Mouse (Mus musculus): ENCODE measurements around the gene E2f8.

The E2f8 gene

DNA sequence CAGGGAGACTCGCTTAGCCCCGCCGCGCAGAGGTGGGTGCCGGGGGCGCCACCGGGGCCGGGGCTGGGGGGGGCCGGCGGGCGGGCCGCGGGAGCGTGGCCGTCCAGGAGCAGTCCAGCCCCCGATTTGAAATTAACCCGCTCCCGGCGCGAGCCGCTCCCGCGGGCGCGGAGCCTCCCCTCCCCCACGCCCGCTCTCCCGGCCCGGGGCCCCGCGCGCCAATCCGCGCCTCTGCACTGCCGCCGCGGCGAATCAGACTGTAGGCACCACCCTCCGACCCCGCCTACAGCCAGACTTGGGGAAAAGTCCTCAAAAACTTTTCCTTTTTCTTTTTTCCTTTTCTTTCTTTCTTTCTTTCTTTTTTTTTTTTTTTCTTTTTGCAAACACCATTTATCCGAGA is at the start of gene E2f8:
Gene E2f8, minus strand, starts transcription at position 111 of the 400 bp plus-strand sequence.
- peak; percentile 26 for DNase-seq (ENCODE audit: low read depth, low spot score)

DNA sequence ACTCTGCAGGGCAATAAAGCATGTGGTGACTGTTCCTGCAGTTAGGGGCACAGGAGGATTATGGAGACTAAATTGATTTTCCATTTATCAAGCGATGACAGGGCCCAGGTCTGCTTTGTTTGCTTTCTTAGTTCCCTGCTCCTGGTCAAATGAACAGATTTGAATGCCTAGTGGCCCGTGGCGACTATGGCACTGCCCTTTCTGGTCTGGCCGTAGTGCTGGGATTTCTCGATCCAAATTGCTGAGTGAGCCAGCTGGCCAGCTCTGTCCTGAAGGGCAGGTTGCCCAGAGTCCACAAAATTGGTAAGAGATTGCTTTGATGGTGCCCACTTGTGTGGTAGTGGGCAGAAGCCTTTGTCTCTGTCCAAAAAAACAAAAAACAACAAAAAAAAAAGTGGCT is 49.0 kb upstream of the E2f8 start:
- peak; percentile 96 for DNase-seq (ENCODE audit: low read depth, low spot score)

DNA sequence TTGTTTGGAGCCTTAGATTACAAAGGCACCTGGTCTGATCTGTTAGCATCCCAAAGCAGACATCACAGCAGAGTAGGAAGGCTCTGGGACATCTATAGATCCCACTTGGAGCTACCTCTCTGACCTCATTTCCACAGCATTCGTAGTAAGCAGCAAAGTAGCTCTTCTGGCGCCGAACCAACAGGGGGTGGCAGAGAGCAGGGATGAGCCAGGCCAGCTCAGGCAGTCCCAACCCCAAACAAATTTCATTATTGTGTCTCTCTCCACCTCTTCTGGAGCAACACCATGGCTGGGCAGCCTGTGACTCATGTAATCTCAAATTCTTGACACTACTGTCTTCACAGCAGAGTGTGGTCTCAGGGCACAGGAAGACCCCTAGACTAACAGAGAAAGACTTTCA is 47.0 kb upstream of the E2f8 start:
- peak; percentile 85 for DNase-seq (ENCODE audit: low read depth, low spot score)

DNA sequence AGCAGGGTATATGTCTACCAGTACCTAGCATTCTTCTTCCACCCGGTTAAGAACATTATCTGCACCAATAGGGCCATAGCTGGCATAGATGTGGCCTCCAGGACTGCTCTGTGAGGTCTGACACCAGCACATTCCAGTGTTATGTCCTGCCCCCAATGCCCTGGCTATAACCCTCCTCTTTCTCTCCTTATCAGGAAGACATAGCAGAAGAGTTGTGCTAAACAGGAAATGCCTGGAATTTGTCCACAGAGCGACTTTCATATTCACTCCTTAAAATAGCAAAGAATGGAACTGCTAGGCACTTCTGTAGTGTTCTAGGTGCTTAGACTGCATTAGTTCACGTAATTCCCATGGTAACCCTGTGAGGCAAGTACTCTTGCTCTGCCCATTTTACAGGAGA is 43.8 kb upstream of the E2f8 start:
- DNase-seq (ENCODE audit: low read depth, low spot score): no peak

DNA sequence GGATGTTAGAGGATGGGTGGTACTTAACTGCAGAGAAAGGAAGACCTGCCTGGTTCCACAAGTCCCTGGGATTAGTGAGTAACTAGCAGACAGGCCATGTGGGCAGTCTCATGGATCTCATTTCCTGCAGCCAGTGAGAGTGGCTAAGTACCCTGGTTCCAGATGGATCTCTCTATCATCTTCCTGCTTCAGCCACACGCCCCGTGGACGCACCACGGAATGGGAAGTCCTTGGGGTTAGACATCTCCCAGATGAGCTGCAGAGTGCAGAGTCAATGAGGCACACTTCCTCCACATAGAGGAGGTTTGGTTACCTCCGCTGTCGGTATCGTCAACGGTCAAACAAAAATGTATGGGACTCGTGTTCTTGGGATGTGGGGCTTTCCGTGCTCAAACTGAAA is 42.2 kb upstream of the E2f8 start:
- DNase-seq (ENCODE audit: low read depth, low spot score): no peak

DNA sequence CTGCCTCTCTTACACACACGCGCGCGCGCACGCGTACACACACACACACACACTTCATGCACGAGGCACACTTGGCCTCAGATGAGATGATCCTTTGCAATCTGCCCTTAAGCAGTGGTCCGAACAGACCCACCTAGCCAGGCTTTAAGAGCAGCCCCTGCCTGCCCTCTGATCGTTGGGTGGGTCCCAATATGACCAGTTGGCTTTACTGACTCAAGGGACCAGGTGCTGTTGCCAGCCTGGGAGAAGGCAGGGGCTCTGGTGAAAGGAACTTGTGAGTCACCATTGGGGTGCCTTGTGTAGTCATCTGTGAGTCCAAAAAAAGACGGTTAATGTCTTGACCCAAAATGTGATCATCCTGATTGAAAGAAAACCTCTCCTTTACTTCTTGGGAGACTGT is 37.0 kb upstream of the E2f8 start:
- DNase-seq (ENCODE audit: low read depth, low spot score): no peak

DNA sequence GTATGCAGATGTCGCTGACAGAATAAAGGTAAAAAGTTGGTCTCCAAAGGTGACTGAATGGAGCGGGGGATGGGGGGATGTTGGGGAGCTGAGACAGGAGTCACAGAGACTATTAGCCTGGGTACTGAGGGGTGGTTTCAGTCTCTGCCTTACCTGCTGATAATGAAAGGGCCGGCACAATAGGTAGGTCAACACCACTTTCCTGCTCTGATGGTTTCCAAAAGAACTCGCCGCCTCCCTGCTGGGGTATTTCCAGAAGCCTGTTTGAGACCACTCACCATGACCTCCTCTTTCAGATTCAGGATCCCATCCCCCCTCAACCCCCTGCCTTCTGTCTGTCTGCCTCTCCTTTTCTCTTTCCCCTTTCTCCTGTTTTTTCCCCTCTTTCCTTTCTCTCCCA is 36.6 kb upstream of the E2f8 start:
- no peak for DNase-seq (ENCODE audit: low read depth, low spot score)

DNA sequence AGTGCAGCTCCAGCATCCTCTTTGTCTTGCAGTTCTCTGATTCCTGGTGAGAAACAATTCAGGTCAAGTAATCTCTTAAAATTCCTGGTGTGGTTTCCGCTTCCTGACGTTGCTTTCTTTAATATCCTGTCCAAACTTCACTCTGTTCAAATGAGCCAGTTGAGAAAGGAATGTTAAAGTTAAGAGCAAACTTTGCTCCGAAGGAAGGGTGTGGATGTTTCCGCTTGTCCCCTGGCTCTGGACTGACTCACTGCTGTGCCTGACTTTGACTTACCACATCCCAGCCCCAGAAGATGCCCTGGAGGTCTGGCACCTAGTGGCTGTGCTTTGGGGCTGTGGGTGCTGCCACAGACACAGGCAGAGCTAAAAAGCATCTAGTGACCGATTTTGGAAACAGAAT is 36.1 kb upstream of the E2f8 start:
- DNase-seq (ENCODE audit: low read depth, low spot score): no peak

DNA sequence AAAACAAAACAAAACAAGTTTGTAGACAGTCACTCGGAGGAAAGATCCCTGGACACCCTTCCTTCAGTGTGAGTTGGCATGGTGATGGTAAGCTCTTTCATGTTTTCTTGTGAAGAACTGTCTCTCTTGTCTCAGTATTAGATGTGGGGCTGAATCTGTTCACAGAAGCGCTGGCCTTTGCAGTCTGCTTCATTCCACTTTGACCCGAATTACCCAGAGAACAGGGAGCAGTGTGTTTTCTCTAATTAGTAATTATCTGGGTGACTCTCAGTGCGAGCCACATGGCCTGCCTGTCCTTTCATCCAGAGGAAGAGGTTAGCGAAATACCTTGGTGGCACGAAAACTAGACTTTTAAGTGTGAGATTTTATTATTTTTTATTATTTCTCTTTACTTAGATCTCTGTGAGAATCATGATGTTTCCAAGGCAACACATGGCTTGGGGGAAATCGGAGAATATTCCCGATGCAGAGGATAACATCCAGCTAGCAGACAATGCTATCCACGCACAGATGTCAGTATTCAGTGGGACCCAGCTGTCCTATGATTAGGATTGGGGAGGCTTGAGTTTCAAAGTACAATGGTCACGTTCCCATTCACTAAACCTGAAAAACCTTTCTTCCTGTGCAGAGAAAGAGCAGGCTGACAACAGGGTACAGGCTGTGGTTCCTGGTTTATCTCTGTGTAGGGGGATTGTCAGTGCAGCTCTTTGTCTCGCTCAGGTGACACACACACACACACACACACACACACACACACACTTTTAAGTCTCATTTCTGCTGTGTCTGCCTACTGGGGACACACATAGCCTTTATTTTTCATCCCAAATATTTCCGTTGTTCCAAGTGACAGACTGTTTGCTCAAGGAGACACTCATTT is 33.5 kb upstream of the E2f8 start:
- peak; percentile 15 for DNase-seq (ENCODE audit: low read depth, low spot score)

DNA sequence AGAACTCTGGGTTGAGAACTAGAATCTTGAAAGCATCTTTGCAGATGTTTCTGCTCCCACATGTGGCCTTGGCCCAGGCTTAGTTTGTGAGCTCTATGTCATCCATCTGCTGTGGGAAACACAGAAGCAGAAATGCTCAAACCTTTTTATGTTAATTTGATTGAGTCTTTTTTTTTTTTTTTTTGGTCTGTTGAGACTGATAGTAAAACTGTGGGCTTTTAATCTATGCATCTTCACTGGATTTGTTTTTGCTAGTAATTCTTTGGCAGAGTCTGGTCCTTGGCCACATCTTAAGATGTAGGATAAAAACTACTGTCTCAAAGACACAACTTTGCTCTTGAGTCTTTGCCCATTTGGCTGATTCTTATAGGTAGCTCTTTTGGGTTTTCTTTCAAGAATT is 29.8 kb upstream of the E2f8 start:
- DNase-seq (ENCODE audit: low read depth, low spot score): no peak

DNA sequence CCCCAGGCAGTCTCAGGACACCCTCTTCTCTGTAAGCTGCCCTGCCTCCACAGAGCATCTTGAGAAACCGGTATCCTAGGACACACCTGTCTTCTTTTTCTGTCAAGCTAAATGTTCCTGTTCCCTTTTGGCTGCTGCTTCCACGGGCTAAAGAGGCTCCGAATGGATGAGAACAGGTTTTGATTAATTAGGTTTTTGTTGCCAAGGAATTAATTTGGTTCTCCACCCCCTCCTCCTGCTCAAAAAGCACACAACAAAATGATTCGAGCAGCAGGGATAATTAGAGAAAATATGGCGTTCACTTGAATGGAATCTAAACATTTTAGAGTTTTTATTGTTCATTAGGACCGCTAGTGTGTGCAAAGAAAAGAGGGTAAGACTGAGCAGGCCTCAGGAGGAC is 28.9 kb upstream of the E2f8 start:
- DNase-seq (ENCODE audit: low read depth, low spot score): peak; percentile 28

DNA sequence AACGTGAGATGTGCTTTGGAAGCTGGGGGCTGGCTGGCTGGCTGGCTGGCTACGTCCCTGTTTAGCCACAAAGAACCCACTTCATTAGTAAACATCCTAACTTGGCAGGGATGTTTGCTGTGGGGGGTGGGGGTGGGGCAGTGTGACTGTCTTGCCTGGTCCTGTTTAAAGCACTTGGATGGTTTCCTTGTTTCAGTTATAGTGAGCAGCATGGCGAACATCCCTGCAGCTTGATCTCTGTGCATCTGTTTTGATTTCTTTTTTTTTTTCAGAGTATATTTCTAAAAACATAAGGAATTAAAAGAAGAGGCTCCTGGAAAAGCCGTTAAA is 27.9 kb upstream of the E2f8 start:
- DNase-seq (ENCODE audit: low read depth, low spot score): no peak

DNA sequence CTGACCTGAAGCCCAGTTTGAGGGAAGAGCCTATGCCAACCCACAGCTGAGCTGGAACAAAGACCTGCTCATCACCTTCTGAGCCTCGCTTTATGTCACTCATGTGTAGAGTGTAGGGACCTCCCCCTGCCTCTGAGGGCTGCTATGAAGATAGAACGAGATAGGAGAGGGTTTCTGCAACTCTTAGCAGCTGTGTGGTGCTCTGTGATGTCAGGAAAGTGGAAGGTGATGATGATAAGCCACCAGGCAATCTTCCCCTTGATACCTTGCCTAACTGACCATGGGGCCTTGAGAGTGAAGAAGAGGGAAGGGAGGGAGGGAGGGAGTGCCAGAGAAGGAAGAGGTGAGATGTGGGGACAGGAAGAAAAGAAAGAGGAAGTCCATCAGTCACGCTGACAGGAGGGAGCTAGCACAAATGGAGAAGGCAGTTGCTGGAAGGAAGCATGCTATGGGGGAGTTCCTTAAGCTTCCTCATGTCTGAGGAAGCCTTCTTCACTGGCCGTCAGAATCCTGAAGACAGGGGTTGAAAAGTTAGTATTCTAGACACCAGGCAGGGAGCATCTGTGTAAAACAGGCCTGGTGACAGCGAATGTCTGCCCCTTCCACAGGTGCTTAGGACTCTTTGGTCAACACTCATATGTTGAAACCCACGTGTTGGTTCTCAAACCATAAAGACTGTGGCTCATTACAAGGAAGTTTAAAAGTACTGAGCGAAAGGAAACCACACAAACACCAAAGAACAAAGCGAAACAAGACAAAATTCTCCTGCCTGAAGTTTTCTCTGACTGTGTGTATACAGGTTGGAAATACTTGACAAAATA is 27.3 kb upstream of the E2f8 start, which contains the start of gene Nav2:
Gene Nav2, plus strand, starts transcription at position 196 of the 821 bp plus-strand sequence.
- DNase-seq (ENCODE audit: low read depth, low spot score): peak; percentile 44

DNA sequence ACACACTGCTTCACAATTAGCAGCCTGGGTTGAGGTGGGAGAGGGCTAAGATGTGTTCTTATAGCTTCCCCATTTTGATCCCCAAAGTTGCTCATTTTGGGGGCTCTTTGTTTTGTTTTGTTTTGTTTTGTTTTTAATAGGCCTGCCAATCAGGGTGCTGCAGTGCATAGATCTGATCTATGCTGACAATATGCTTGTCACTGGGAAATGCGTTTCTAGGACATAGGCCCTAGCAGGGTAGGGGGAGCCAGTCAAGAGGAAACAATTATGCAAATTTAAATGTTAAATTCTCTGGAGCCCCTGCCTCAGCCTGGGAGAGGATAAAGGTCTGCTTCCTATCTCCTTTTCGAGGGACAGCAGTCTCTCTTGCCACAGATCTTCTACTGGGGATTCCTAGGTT is 21.1 kb upstream of the E2f8 start:
- no peak for DNase-seq (ENCODE audit: low read depth, low spot score)

DNA sequence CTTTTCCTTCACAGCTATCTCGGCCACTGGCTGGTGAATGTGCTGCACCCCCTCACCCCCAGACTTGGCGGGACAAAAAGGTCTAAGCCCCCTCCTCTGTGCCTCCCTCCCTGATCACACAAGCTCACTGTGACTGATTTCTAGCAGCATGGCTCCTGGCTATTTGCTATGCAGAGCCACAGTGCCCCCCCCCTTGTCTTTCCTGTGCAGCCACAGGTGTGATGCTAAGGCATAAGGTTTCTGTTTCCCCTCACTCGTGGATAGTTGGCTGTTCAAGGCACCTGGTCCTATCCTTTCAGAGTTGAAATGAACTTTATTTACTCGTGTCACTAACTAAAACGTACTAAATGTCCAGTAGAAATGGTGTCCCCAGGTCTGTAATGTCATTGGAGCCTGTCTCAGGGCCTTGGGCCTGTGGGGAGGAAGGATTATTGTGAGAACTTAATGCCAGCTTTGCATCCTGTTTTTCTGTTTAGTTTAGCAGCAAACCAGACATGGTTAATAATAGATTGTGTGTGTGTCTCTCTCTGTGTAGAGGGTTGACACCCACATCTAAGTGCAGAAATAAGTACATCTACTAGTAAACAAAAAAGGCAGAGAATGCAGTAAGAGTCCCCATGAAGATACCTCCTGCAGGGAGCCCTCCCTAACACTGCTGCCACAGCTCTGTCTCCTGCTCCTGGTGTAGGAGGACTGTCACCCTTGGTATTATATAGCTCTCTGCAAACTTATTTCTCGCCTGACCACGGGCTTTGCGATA is 19.2 kb upstream of the E2f8 start:
- DNase-seq (ENCODE audit: low read depth, low spot score): peak; percentile 52

DNA sequence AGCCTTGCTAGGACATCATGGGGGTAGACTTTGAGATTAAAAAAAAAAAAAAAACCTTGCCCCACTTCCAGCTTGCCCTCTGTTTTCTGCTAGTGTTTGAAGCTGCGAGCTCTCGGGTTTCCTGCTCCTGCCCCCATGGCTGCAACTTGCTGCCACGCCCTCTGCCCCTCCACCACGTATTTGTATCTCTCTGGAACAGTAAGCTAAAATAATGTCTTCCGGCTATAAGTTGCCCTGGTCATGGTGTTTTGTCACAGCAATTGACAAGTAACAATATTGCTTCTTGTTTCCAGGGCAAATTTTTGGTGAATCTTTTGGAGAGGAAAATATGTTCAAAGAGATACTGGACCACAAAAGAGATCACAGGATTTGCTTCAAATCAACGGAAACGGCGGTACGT is 17.0 kb upstream of the E2f8 start:
- no peak for DNase-seq (ENCODE audit: low read depth, low spot score)

DNA sequence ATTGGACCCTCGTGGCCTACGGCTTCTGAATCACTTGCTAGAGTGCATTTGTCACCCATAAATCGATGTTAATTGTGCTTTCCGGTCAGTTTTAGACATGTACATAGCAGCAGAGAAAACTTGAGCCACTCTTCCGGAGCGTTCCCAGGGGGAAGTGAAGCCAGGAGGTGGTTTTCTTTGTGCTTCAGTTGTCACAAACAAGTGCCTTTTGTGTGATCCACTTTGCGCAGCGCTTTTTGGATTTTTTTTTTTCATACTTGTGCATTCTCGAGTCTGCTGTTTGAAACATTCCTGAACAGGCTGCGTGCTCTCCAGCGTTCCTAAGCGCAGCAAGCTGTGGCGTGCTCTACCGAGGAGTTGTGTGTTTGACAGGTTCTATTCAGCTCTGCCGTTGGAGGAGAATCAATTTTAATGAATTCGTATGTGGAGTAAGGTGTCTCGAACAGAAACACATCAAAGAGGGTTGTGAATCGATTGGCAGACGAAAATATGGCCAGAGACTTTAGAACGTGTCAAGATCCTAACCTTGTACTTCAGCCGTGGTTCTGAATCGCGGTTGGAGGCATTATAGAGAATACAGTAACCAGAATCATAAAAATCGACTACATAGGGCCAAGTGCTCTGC is 16.3 kb upstream of the E2f8 start:
- DNase-seq (ENCODE audit: low read depth, low spot score): no peak

DNA sequence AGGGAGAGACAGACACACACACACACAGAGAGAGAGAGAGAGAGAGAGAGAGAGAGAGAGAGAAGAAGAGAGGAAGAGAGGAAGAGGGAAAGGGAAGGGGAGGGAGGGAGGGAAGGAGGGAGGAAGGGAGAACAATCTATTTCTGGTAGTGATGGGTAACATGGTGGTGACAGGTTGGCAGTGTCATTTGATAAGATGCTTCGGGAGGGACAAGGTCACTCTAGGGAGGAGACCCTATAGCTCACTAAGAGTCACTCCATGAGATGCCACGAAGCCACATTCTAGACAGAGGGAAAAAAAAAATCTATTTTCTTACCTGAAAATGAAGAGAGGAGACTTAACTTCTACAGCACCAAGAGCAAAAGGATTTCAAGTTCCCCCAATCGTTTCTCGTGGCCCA is 14.7 kb upstream of the E2f8 start:
- DNase-seq (ENCODE audit: low read depth, low spot score): no peak

DNA sequence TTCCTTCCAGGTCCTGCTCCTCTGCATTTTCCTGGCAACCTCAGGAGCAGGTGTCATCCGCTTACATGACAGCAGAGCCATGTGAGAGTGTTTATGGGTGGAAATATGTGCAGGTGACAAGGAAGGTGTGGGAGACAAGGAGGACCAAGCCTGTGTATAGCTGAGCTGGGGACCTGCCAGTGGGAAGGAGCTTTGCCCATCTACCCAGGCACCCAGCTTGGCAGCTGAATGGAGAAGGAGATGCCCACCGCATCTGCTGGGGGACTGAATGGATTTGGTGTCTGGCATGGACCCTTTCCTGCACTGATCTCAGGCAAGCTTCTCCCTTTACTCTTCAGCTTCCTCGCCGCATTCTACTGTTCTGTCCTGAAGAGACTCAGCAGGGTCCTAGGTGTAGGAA is 14.1 kb upstream of the E2f8 start:
- DNase-seq (ENCODE audit: low read depth, low spot score): no peak

DNA sequence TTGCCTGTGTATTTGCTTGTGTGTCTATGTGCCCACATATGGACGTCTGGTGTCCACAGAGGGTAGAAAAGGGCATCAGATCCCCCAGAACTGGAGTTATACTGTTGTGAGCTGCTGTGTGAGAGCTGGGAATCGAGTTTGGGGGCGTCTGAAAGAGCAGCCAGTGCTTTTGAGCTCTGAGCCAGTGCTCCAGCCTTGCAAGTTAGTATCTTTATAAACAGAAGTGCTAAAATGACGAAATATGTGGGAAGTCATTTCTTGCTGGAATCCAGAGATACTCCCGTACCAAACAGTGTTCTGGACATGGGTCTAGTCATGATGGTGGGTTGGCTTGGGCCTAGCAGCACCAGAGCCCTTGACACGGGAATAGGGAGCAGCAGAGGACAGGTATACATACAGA is 13.4 kb upstream of the E2f8 start:
- peak; percentile 55 for DNase-seq (ENCODE audit: low read depth, low spot score)

DNA sequence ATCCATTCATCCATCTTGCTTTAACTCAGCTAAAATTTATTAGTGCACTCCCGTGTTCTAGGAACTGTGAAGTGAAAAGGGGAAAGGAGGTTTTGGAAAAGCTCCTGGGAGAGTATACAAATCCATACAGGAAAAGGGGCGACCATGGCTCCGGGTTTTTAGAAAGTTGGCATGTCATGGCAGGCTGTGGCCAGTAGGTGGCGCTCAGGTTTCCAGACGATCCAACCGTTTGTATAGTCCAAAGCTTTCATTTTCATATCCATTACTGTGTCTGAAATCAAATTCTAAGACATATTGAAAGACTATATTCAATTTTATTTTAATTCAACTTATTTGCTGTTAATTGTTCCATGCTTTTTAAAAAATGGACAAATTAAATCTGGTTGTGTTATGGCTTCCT is 12.8 kb upstream of the E2f8 start:
- DNase-seq (ENCODE audit: low read depth, low spot score): peak; percentile 66

DNA sequence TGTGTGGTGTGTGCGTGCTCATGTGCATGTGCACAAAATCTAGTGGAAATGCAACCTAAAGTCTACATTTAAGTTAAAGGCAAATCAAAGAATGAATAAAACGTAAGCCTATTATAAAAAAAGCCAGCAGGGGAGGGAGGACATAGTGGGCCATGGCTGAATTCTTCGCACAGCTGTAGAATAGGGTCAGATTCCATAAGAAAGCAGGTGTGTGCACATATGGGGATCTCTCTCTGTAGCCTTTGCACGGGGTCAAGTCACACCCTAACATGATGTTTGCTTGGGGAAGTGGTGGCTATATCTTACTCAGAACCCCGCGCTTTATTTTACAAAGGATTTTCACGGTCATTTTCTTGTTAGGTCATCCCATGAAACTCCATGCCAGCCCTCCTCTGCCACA is 11.7 kb upstream of the E2f8 start:
- DNase-seq (ENCODE audit: low read depth, low spot score): no peak
